Mouse (Mus musculus): ENCODE results near the gene Zfp97. TPM values are rescaled to one million over a fixed set of nuclear protein-coding genes. Genes with fewer than 3 reads are reported as not detected.
"Not testable (repeated sequence)": the region's sequence is repeated elsewhere in the genome, so short reads cannot be mapped to it uniquely, and the experiment has no call there.

The Zfp97 gene
- 3.9 and 4.0 TPM in 2 replicates for polyA plus RNA-seq (2015; fragmentation: Nextera tagmentation; extraction: Ambion mirVana)

DNA sequence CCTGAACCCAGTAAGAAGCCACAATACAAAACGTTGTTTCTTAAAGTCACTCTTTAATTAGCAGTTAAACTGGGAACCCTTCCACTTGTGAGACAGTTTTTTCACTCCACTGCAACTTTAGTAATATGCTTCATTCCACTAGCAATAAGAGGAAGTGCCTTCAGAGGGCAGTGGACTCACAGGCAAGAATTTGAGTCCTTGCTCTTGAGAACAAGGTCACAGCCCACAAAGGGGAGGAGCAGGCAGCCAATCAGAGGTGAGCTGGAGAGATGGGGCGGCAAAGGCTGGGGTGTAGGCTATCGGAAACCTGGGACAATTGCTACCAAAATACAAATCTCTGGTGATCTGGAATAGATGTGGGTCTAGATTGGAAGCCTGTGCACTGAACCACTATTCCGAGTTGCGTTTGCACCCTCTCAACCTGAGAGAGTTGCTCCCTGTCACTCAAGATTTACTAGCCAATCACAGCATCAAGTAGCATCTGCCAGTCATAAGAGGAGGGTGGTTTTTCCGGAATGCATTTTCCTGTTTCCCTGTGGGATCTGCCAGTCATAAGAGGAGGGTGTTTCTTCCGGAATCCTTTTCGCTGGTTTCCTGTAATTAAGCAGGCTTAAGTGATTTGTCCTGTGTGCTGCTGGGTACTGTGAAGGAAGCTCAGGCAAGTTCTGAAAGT lies at the start of gene Zfp97:
Zfp97 (plus strand) TSS at position 586 of the 673 bp plus-strand sequence.
- H3K27me3 ChIP-seq (replicated peaks; ENCODE audit: control insufficient read depth, insufficient read depth, low read length); H3K9me3 ChIP-seq (ENCODE audit: control insufficient read depth); H3K36me3 ChIP-seq (ENCODE audit: control insufficient read depth, insufficient read depth); H3K4me2 ChIP-seq (replicated peaks; ENCODE audit: low read depth); H3K27ac ChIP-seq (ENCODE audit: low read depth, low read length); H3K9ac ChIP-seq (ENCODE audit: low read depth, low read length); H3K4me3 ChIP-seq (ENCODE audit: low read depth, low read length); H3K4me1 ChIP-seq (replicated peaks; ENCODE audit: control insufficient read depth, insufficient read depth, low read length): not testable (repeated sequence)
- ATAC-seq, result peak; percentile 100
- WGBS, result no CpG with 5 or more reads among the region's 8 CpGs

DNA sequence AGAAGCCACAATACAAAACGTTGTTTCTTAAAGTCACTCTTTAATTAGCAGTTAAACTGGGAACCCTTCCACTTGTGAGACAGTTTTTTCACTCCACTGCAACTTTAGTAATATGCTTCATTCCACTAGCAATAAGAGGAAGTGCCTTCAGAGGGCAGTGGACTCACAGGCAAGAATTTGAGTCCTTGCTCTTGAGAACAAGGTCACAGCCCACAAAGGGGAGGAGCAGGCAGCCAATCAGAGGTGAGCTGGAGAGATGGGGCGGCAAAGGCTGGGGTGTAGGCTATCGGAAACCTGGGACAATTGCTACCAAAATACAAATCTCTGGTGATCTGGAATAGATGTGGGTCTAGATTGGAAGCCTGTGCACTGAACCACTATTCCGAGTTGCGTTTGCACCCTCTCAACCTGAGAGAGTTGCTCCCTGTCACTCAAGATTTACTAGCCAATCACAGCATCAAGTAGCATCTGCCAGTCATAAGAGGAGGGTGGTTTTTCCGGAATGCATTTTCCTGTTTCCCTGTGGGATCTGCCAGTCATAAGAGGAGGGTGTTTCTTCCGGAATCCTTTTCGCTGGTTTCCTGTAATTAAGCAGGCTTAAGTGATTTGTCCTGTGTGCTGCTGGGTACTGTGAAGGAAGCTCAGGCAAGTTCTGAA lies 57.7 kb downstream of the Zfp97 start:
- not testable (repeated sequence) for H3K9ac ChIP-seq (ENCODE audit: low read depth, low read length); H3K4me2 ChIP-seq (replicated peaks; ENCODE audit: low read depth); H3K4me3 ChIP-seq (ENCODE audit: low read depth, low read length); H3K9me3 ChIP-seq (ENCODE audit: control insufficient read depth); H3K27me3 ChIP-seq (replicated peaks; ENCODE audit: control insufficient read depth, insufficient read depth, low read length); H3K36me3 ChIP-seq (ENCODE audit: control insufficient read depth, insufficient read depth); H3K4me1 ChIP-seq (replicated peaks; ENCODE audit: control insufficient read depth, insufficient read depth, low read length); H3K27ac ChIP-seq (ENCODE audit: low read depth, low read length)
- ATAC-seq, result peak; percentile 100
- no CpG with 5 or more reads among the region's 8 CpGs for WGBS

GRCm38 (mm10) chr17:17194761-17195160 lies 73.5 kb downstream of the Zfp97 start:
- not testable (repeated sequence) for H3K27me3 ChIP-seq (replicated peaks; ENCODE audit: control insufficient read depth, insufficient read depth, low read length); H3K4me3 ChIP-seq (ENCODE audit: low read depth, low read length); H3K4me1 ChIP-seq (replicated peaks; ENCODE audit: control insufficient read depth, insufficient read depth, low read length); H3K27ac ChIP-seq (ENCODE audit: low read depth, low read length); H3K4me2 ChIP-seq (replicated peaks; ENCODE audit: low read depth); ATAC-seq; H3K9ac ChIP-seq (ENCODE audit: low read depth, low read length); H3K36me3 ChIP-seq (ENCODE audit: control insufficient read depth, insufficient read depth); H3K9me3 ChIP-seq (ENCODE audit: control insufficient read depth)

GRCm38 (mm10) chr17:17195178-17195577 lies 74.0 kb downstream of the Zfp97 start:
- no peaks in the 10 kb centered on the region for H3K36me3 ChIP-seq (ENCODE audit: control insufficient read depth, insufficient read depth)
- H3K27ac ChIP-seq (ENCODE audit: low read depth, low read length), result no peak overlapping the region
- ATAC-seq, result no peak
- TF ChIP-seq CTCF (IDR thresholded peaks at IDR 0.05; ENCODE audit: low read depth), result no peak
- H3K9ac ChIP-seq (ENCODE audit: low read depth, low read length), result no peak overlapping the region
- no peak overlapping the region for H3K4me2 ChIP-seq (replicated peaks; ENCODE audit: low read depth)
- 0 out of 2 replicates have a peak, but pooled peaks cover 8% of the 10 kb centered on the region for H3K9me3 ChIP-seq (ENCODE audit: control insufficient read depth)
- H3K27me3 ChIP-seq (replicated peaks; ENCODE audit: control insufficient read depth, insufficient read depth, low read length), result no peaks in the 10 kb centered on the region
- H3K4me3 ChIP-seq (ENCODE audit: low read depth, low read length), result no peak overlapping the region
- no peaks in the 10 kb centered on the region for H3K4me1 ChIP-seq (replicated peaks; ENCODE audit: control insufficient read depth, insufficient read depth, low read length)

GRCm38 (mm10) chr17:17196111-17196510 lies 74.9 kb downstream of the Zfp97 start:
- H3K9me3 ChIP-seq (ENCODE audit: control insufficient read depth), result peaks cover 16% of the 10 kb centered on the region; the same call in 1 of the 2 replicates
- H3K4me2 ChIP-seq (replicated peaks; ENCODE audit: low read depth); H3K27me3 ChIP-seq (replicated peaks; ENCODE audit: control insufficient read depth, insufficient read depth, low read length); H3K36me3 ChIP-seq (ENCODE audit: control insufficient read depth, insufficient read depth); ATAC-seq; H3K27ac ChIP-seq (ENCODE audit: low read depth, low read length); H3K4me1 ChIP-seq (replicated peaks; ENCODE audit: control insufficient read depth, insufficient read depth, low read length); H3K9ac ChIP-seq (ENCODE audit: low read depth, low read length); H3K4me3 ChIP-seq (ENCODE audit: low read depth, low read length): not testable (repeated sequence)
- WGBS, result 90% methylated on average over 3 of the region's 3 CpGs

Other genes starting within 250 kb of the Zfp97 start
- gene Zfp960, start 57.3 kb upstream of the Zfp97 start, polyA plus RNA-seq (2015; fragmentation: Nextera tagmentation; extraction: Ambion mirVana), result 1.9 and 2.3 TPM in 2 replicates